Mouse (Mus musculus) testis, postnatal 10 days (tissue): Measurements from ENCODE around the gene Slc35d1.
"Not testable (repeated sequence)": the region's sequence is repeated elsewhere in the genome, so short reads cannot be mapped to it uniquely, and the experiment has no call there.

Experiments used
- DNase-seq: peaks from one replicate; pipeline ENCODE4 v3.0.0; 2021; ENCODE audit warnings: low spot score

Gene Slc35d1

DNA sequence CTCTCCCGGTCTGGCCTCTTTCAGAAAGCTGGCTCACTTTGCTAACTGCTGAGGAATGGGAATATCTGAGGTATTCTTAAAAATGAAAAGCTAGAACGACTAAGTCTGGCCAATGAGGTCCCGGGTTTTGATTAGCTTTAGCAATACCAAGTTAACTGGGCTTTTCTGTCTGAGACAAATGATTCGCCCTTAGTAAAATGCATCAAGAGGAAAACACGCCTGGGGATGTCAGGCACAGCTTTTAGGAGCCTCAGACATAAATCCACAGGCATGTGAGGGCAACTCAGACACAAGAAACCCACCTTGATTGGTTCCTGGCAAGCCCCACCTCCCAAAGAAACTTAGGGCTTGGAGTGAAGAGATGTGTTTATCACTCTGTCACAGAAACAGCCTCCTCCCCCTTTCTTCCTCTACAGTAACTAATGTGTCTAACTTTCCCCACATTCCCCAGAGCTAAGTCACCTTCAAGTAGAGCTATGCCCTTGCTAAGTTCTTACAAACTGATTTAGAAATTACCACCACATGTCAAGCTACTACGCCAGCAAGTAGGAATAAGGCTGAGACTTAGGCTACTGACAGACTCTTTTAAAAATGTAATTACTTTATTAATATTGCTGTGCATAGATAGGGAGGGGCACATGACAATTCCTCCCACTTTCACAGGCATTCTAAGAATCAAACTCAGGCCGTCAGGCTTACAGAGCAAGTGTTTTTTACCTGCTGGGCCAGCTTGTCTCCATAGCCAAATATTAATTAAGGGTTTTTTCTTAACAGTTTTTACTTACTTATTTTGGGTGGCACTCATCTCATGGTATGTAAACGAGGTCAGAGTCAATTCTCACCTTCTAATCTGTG lies 26.0 kb downstream of the Slc35d1 start:
- DNase-seq: no peak

DNA sequence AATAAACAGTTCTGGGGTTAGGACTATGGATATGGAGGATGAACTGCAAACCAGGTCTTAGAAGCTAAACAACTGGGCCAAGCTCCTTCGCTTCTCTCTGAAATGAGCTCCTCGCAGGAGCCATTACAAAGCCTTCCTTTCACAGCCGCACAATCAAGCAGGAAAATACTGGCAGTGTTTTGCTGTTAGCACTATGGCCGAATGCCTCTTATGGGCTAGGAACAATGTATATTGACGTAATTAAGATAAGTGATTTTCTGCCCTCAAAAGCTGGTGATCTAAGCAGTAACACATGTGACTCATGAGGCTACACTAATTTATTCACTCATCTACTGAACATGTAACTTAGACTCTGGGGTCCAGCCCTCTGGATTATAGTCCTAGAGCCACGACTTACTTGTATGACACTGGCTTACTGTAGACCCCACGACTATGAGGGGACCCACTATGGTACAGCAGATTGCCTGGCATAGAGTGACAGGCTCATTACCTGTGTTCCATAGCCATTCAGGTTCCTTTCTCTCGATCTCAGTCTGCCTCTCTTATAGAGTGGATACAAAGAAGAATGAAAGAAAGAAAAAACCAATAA lies 34.6 kb downstream of the Slc35d1 start:
- no peak for DNase-seq

DNA sequence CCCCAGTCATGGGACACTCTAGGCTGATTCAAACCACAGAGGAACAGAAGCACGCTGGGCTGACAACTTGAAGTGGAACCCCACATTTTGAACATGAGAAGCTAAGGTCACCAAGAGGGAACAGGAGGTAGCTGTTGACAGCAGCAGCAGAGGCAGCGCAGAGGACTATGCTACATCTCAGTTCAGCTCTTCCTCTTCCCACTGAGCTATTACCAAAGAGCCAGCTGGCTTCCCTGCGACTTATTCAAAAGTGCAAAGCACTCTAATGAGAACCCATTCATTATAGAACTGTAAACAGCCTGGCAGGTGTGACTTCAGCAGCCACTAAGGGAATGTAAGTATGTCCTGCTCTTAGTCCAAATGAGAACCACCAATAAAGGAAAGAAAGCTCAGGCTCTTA lies 35.4 kb downstream of the Slc35d1 start:
- no peak for DNase-seq

DNA sequence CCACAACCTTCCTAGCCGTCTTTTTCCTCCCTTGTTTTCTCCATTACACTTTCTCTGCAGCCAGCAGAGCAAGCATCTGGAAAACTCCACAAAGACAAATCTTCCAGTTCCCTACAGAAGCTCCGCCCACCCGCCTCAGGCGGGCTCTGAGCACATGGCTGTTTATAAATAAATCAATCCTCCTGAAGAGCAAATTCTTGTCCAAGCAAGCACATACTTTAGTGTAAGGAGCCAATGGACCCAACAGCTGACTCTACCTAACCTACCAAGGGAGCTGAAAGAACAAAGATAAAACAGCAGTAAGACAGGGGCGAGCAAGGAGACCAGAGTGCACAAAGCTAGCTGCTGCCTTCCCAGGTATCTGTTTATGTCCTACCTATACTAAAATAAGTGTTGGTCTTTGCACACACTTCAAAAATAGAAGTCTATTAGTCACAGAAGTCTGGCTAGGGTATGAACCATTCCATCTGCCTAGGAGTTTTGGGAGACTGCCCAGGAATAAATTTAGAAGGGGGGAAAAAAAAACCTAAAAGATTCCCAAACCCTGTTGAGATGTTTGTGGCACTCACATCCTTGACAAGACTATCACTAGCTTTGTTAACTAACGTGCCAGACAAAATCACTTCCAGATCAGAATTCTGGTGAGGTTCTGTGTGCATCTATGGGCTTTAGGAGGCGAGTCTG lies 36.2 kb downstream of the Slc35d1 start:
- peak; percentile 49 for DNase-seq

DNA sequence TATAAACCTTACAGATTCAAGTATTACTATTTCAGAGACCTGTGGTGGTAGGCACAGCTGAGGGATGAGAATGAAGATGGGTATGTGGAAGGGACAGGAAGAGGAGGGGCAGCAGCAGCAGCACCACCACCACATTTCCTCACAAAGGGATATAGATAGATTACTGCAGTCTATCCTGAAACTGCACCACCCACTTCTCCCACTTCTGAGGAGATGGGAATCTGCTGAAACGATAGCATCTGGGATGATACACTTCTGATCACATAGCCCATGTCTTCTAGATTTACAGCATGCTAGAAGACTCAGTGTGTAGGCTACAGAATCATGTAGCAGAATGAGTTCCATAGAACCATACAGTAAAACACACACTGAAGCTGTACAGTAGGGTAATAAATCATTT lies 37.3 kb downstream of the Slc35d1 start:
- no peak for DNase-seq

DNA sequence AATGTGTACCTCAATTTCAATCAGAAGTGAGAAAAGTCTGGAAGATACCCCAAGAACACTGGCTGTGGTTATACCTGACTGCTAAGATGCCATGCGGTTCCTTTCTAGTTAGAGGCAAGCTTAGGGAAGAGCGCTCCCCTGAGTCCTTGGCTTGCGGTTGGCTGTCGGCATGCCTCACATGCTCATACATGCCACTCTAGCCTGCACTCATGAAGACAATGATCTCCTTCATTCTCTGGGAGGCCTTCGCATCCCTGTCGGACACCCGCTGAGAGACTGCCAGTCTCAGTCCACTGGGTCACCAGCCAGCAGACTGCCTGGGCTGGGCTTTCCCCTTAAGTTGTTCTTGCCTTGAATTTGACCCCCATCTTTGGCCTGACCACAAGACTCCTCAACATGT lies 41.0 kb downstream of the Slc35d1 start:
- no peak for DNase-seq

DNA sequence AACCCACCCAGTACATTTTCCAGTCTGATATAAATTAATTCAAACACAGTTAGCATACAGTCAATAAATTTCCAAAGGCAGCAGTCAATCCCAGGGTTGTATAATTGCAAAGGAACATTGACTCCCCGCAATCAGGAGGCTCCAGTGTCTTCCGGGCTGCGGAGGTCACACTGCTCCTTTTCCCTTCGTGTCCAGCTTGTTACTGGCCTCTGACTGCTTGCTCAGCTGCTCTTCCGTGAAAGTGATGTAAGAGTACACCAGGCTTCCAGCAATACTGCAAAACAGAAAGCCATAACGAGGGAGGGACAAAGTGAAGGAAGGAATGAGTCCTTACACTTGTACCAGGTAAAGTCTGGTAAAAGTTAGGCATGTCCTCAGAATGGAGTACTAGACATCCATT lies 41.5 kb downstream of the Slc35d1 start:
- no peak for DNase-seq

DNA sequence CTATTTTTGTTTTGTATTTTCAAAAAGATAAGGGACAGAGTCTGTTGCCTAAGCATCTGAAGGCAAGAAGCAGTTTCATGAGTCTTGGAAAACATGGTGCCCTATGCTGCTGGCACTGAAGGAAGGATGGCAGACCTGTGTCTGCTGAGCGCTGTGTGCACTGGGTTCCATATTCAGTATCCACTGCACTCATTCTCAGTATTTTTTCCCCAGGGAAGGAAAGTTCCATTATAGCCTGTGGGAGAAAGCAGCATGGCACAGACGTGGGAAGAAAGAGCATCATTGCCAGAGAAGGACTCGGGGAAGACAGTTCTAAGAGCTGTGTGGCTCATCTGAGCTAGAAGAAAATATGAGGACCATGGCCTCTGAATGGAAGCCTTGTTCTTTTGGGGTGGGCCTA lies 43.7 kb downstream of the Slc35d1 start:
- no peak for DNase-seq

DNA sequence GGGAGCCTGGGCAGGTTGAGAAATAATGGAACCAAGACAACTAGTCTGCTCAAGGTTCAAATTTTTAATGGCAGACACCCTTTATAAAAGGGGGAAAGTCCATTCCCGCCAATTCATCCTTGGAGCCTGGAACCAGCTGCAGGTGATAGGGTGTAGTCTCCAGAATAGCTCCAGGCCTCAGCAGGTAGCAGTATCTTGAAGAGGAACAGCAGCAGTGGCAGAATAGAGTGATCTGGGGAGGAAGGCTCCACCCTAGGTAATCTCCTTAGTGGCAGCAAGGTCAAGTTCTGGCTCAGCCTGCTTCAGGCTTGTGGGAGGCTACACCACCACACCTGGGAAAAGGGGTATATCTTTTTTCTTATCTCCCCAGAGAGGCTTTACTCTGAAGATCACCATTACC lies 48.8 kb downstream of the Slc35d1 start:
- not testable (repeated sequence) for DNase-seq

DNA sequence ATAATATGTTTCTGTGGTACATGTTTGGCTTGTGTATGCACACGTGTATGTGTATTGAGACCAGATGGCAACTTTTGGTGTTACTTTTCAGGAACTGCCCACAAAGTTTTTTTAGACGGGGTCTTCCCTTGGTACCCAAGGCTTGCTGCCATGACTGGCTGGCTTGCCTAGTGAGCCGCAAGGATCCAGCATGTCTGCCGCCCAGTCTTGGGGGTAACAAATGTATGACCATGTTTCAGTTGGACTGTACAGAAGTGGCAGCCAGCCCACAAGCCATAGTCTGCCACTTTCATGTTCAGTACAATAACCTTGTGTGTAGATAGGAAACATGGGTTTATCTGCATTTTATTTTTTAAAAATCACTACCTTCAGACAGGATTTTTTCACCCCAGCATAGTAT lies 56.2 kb downstream of the Slc35d1 start:
- DNase-seq: no peak

DNA sequence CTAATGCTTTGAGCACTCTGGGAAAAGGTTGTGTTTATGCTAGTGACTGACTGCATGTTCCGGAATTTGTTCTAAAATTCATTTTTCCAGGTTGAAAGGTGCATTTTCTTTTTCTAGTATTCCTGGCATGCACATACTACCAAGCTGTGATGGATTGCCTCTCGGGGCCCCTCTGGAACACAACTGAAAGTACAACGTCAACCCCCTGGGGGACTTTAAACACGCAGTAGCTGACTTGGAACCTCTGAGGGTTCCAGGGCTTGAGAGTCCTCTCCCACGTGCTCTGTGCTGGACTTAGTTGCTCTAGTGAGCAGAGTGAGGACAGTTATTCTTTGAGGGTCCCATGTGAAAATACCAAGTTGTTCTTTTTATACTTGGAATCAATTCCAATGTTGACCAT lies 63.0 kb downstream of the Slc35d1 start:
- DNase-seq: no peak

DNA sequence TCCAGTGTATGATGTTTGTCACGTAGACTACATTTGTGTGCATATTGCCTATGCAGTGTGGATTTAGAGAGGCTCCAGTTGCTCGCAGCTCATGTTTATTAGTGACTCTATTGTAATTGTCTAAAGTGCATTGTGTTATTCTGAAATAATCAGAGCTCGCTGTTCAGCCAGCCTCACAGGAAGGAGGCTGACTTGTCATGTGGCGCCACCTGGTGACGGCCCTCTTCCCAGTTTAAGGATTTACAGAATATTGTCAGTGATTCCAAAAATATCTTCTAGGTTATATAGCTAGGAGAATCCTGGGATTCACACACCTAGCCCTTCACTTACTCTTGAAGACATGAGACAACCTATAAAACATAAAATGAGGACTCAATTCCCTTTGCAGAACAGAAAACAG lies 68.6 kb downstream of the Slc35d1 start:
- DNase-seq: peak; percentile 92

DNA sequence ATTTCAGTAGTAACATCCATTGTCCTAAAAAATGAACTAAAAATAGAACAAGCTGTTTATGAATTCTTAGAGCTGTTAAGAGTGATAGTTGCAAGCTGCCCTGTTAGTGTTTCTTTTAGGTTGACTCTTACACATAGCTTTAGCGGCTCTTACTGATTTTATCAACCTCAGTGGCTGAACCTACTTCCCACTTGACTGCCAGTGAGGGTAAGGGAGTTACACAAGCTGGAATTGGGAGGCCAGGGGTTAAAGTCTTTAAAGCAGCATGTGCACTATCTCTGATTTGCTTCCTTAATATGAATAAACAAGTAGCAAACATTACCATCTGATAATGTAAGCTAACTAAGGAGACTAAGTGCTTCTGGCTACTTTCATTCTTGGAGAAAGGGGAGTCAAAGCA lies 78.0 kb downstream of the Slc35d1 start:
- DNase-seq: no peak

DNA sequence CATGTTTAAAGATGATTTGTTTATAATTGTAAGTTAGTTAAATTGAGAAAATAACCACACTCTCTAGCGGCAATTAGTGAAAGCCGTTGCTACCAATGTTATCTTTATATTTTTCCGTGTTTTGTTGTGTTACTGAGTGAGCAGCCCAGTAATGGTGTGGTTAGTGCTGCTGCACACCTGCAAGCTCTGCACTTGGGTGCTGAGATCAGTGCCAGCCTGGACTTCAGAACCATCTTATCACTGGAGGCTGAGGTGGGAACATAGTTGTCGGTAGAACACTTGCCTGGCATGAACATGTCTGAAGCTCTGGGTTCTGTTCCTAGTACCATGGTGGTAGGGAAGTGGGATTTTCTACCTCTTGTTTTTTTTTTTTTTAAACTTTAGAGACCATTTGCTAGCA lies 88.4 kb downstream of the Slc35d1 start:
- DNase-seq: no peak

DNA sequence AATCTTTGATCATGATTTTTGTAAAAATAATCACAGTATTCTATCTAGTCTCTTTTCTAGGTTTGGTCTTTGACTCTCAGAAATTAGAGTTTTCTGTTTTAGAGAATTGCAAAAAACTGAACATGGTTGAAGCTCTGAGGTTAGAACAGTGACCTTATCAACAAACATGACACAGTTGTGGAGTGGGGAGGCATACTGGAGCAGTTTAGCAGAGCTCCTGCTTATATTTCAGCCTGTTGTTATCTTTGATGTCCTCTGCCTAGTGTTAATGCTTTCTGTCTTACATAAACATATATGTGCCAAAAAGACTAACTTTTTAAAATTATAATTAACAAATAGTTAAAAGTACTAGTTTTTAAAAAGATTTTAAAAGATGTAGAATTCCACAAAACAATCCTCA lies 91.4 kb downstream of the Slc35d1 start:
- no peak for DNase-seq

DNA sequence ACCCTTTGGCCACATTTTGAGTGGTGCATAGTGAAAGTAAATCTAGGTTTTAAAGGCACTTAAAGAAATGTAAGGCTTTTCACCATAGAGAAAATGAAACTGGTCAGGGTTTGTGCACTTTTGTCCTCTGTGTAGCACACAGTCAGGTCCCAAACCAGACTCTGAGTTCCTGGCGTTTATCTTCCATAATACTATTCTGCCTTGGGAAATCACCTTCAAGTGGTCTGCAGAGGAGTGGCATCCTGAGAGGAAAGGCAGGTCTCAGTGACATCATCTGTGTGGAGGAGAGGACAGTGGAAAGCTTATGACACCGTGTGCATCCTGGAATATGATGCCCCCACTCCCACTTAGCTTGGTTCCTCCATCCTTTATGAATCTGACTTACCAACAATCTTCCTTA lies 91.9 kb downstream of the Slc35d1 start:
- DNase-seq: no peak

DNA sequence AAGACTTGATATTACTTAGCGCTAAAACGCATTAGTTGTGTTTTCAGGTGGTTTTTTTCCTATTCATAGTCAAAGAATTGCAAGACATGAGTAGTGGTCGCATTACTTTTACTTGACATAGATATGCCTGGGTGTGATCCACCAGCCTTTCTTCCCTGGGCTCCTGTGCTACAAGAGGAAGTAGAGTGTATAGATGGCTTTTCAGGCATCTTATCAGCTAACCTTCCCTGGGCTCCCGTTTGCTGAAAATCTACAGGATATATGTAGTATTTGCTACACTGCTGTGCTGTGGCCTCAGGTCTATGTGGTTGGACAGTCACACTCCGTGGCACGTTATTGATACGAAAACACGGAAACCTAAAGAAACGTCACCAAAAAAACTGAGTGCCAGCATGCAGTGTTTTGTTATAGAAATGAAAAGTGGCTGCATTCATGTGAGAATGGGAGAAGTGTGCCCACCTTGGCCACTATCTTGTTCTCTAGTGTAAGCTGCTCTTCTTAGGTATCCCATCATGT lies 94.0 kb downstream of the Slc35d1 start:
- no peak for DNase-seq
